Mouse (Mus musculus) ZHBTc4 (cell line): ENCODE data around the gene Spin1.

ENCODE experiments used
- DNase-seq: peaks from one replicate; pipeline ENCODE4 v3.0.0-alpha.2; 2011; ENCODE audit warnings: low read depth, low spot score

The Spin1 gene

GRCm38 (mm10) chr13:51094323-51095195 is 6.1 kb upstream of the Spin1 start:
- peak; percentile 58 for DNase-seq

GRCm38 (mm10) chr13:51095196-51095715 is 5.4 kb upstream of the Spin1 start:
- peak; percentile 83 for DNase-seq

- no peak for DNase-seq
These were observed 4.0 kb upstream of the Spin1 start for GRCm38 (mm10) chr13:51096644-51097043.

GRCm38 (mm10) chr13:51099560-51100232 is 984 bp upstream of the Spin1 start:
- DNase-seq: no peak

GRCm38 (mm10) chr13:51101016-51101776 is 516 bp downstream of the Spin1 start:
- peak; percentile 62 for DNase-seq

GRCm38 (mm10) chr13:51101777-51102132 is 1.1 kb downstream of the Spin1 start:
- DNase-seq: no peak

- DNase-seq: no peak
These were observed 2.5 kb downstream of the Spin1 start for GRCm38 (mm10) chr13:51103111-51103725.

- DNase-seq: peak; percentile 71
These were observed 3.4 kb downstream of the Spin1 start for GRCm38 (mm10) chr13:51103861-51104650.

- DNase-seq: no peak
These were observed 5.4 kb downstream of the Spin1 start for GRCm38 (mm10) chr13:51105861-51106655.

GRCm38 (mm10) chr13:51106816-51107215 is 6.1 kb downstream of the Spin1 start:
- DNase-seq: no peak

GRCm38 (mm10) chr13:51109517-51109916 is 8.8 kb downstream of the Spin1 start:
- no peak for DNase-seq

- DNase-seq: peak; percentile 85
These were observed 13.7 kb downstream of the Spin1 start for GRCm38 (mm10) chr13:51114398-51114797.

- DNase-seq: no peak
These were observed 15.1 kb downstream of the Spin1 start for GRCm38 (mm10) chr13:51115762-51116161.

- peak; percentile 42 for DNase-seq
These were observed 20.1 kb downstream of the Spin1 start for GRCm38 (mm10) chr13:51120734-51121133.

- peak; percentile 73 for DNase-seq
These were observed 21.3 kb downstream of the Spin1 start for GRCm38 (mm10) chr13:51121966-51122365.

GRCm38 (mm10) chr13:51122771-51123170 is 22.1 kb downstream of the Spin1 start:
- DNase-seq: peak; percentile 54

- peak; percentile 85 for DNase-seq
These were observed 24.7 kb downstream of the Spin1 start for GRCm38 (mm10) chr13:51125357-51125756.

GRCm38 (mm10) chr13:51127906-51128305 is 27.2 kb downstream of the Spin1 start:
- DNase-seq: no peak

- DNase-seq: peak; percentile 88
These were observed 27.7 kb downstream of the Spin1 start for GRCm38 (mm10) chr13:51128417-51128816.

GRCm38 (mm10) chr13:51131179-51131578 is 30.5 kb downstream of the Spin1 start:
- peak; percentile 53 for DNase-seq
